Mouse (Mus musculus): ENCODE measurements at regions not wholly inside any gene's neighbourhood (a gene's known extent, or its start where the extent isn't known, plus 50 kb on each side); places are given as distances from the start of the nearest gene placed in this dataset.

GRCm38 (mm10) chrX:137305082-137305481 lies 183.2 kb upstream of the Esx1 start:
- TF ChIP-seq CHD1 (IDR thresholded peaks at IDR 0.05; ENCODE audit: low read depth, low read length) (no peak), SMC3 (IDR thresholded peaks at IDR 0.05; ENCODE audit: low read depth, low read length) (no peak), CTCF (conservative IDR thresholded peaks at IDR 0.05 in 1 of 2, IDR thresholded peaks at IDR 0.05 in 1 of 2; ENCODE audit: low read depth in 2 of 2, low read length in 2 of 2) (no peak), MAFK (IDR thresholded peaks at IDR 0.05; ENCODE audit: insufficient replicate concordance, low read length) (no peak), GABPA (IDR thresholded peaks at IDR 0.05; ENCODE audit: insufficient replicate concordance, low read depth, low read length) (no peak), ZKSCAN1 (IDR thresholded peaks at IDR 0.05; ENCODE audit: borderline replicate concordance, low read depth, low read length) (no peak), POLR2A (IDR thresholded peaks at IDR 0.05; ENCODE audit: low read depth, low read length) (no peak), MAX (IDR thresholded peaks at IDR 0.05; ENCODE audit: low read length) (no peak), ZNF384 (IDR thresholded peaks at IDR 0.05; ENCODE audit: low read depth, low read length) (no peak)
